Mouse (Mus musculus) right cerebral cortex, postnatal 4 days (tissue): ENCODE measurements around the gene Plxnc1.
A peak's percentile ranks its signal among the peaks of the same experiment; 100 is the strongest.

Experiments used
- DNase-seq: peaks from one replicate; pipeline ENCODE4 v3.0.0-alpha.2; 2022

Plxnc1 gene

DNA sequence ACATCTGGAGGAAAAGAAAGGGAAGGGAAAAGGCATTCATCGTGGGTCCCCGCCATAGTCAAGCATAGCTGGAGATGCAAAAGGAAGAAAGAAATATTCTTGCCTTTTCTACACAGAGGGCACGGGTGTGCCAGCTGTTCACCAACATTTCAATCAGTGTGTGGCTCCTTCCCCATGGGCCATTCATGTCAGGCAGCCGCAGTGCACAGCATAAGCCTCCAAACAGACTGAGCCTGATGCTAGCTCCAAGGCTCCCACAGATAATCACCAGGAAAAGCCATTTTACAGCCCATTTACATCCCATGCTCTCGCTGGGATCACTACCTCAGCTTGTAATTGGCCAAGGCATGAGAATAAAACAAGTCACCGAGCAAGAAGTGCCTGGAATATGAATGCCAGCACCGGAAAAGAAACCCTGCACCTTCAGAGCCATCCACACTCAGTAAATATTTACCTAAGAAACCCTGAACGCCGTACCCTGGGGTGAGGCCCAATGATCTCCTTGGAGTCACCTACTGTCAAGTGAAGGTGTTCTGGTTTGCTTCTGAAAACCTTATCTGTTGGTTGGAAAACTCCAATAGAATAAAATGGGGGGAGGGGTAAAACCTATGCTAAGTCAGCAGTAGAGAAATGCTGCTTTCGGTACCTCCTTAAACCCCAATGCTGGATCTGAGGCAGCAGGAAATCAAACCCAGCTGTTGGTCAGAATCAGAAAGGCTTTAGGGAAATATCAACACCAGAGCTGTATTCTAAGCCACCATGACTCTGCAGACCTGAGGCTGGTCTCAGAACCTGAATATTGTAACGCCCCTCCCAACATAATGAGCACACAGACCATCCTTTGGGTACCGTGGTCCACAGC, 77.4 kb downstream of the Plxnc1 start:
- DNase-seq = no peak

DNA sequence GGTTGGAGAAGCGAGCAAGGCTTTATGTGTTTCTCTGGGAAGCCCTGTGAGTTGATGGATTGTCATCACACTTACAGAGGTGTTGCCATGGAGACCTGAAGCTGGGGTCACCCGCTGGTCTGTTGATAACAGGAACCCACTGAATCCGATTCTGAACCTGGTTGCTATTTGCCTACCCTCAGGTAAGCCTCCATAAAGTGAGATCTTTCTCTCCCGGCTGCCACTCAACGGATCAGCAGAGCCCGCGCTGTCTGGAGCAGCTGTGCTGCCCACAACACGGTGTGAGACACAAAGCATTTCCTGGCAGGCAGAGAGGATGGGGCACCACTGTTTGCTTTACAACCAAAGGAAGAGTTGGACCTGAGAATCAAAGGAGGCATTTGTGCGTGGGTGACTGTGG, 79.4 kb downstream of the Plxnc1 start:
- no peak for DNase-seq

DNA sequence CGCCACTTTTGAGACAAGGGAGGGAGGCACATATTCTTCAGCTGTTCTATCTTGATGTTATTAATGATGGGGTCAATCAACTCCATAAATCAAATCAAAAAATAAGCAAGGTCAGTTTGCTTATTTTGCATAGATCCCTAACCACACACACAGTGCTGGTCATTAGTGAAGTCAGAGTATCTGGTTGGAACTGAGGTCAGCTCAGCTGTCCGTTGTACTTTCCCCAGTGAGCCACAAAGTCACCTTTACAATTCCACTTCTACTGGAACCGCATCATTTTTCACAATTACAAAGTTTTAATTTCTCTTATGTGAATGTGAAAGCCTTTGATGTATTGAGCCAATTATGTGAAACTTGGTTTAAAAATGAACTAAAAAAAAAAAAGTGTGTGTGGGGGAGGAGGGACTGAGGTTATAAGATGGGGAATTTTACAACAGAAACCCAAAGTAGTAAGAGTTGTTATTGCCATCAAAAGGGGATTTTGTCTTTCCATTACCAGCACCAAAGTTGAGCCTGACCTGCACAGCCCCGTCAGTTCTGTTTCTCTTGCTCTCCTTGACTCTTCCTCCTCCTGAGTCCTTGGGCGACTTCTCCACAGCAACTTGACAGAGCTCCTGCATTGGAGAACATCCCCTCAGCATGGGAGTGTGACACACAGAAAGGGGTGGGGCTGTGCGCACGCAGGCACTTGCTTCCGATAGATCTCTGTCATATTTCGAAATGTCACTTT, 80.3 kb downstream of the Plxnc1 start:
- DNase-seq = no peak

DNA sequence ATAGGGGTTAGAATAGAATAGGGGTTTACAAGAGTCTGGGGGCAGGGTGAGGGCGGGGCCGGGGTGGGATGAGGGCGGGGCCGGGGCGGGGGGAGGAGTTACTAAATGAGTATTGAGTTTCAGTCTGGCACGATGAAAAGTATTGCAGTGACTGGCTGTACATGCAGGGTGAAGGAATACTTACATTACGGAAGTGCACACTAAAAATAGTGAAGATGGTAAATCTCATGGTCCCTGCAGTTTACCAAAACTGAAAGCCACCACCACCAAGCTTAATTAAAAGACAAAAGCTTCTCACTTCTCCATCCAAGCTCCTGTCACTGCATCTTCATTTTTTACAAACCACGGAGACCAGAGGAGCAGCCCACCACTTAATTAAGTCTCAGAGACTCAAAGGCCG, 81.4 kb downstream of the Plxnc1 start:
- no peak for DNase-seq

DNA sequence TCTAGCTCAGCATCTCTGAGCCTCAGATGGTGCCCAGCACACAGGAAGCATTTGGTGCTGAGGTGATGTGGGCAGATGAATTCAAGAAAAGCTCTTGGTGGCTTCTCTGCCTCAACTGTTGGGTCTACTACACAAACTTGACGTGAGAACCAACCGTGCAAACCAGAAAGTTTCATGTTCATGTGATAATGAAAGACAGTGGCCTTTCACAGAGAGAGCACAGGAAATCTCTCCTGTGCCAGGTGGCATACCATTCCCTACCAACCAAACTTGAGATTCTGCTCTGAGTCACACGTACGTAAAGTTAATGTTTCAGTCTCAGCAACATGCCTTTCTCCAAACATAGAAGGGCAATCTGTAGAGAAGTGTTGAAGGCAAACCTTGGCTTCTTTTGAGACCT, 83.8 kb downstream of the Plxnc1 start:
- DNase-seq = no peak

DNA sequence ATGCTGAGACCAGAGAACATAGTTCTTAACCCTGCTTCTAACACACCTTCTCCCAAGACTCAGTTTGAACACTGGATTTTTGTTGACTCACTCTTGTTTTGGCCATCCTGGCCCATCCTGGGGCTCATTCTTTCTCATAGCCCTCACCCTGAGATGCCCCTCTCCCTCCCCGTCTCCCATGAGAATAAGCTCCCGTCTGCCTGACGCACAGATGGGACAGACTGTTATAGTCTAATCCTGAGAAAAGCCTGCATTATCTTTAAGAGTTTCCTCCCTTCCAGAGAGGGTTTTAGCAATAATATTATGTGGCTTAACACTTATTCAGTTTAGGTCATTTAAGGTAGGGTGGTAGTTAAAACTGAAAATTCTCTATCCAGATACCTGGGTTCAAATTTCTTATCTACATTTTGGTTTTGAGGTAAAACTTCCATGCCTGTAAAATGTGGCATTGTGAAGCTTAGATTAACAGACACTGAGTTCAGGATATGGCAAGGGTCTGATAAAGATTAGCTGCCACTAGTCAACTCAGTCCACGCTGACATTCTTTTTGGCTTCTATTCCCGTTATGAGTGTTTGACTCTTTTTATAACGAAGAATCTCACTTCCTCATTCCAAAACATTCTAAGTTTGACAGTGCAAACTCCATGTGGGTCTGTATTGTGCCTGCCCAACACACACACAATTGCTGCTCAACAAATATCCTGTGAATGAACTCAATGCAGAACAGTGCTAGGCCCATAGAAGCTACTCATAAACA, 86.2 kb downstream of the Plxnc1 start:
- DNase-seq = no peak

DNA sequence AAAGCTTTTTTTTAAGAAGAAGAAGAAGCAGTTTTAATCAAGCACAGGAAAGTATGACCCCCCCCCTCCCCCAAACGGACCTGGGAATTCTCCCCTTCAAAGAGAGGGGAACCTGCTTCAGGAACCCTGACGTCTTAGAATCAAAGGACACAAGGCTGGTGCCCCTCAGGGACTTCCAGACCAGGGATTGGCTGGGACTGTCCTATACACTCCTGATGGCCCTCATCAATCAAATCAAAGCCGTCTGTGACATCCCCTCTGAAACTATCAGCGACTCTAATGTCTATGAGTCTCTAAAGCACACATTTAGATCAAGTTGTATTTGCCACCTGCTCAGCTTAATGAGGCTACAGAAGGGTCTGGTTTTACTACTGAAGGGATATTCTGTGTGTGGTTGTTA, 94.1 kb downstream of the Plxnc1 start:
- DNase-seq = no peak

DNA sequence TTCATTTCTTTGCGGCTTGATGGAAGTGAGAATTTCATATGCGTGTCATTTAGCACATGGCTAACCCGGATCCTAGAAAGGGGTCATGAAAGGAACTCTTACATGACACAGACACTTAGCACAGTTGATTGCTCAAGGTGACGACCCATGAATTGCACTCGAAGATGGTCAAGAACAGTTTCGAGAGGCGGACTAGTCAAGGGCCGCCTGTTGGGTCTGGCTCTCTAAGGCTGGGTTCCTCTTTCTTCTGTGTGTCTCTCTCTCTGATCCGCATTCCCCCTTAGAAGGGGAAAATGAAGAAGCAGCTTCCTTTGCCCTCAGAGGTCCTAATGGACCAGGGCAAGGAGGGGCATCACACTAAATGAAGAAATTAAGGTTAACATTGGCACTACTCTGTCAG, 94.7 kb downstream of the Plxnc1 start:
- DNase-seq = no peak

DNA sequence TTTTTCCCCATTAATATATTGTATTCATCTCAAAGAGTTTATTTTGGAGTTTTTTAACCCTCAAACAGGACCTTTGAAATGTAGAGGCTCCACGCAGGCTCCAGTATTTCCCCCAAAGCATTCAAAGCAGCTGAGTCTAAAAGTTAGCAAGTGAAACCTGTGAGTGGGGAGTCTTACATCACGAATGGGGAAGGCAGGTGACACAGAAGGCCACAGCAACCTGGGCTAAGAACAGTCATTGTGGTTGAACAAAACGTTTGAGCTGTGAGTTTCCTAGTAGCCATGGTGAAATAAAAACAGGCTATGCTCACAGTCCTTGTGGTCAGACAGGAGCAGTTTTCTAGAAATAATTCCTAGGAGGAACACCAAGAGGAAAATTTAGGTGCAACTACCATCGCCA, 95.3 kb downstream of the Plxnc1 start:
- no peak for DNase-seq

DNA sequence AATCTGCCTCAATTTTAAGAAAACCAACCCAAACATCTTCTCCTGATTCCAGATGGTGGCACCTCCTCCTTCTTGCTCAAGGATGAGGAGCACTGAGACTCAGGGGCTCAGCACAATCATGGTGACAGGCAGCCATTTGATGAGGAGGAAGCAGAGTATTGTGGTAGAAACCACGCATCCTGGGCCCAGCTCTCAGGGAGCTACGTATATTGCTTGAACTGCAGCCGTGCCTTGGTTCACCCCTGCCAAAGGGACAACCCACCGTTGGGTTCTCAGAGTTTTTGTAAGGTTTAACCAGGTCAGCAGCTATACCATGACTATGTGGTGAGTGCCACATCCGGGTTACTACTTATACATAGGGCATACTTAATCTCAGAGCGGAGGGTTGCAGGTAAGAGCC, 96.3 kb downstream of the Plxnc1 start:
- DNase-seq = no peak

DNA sequence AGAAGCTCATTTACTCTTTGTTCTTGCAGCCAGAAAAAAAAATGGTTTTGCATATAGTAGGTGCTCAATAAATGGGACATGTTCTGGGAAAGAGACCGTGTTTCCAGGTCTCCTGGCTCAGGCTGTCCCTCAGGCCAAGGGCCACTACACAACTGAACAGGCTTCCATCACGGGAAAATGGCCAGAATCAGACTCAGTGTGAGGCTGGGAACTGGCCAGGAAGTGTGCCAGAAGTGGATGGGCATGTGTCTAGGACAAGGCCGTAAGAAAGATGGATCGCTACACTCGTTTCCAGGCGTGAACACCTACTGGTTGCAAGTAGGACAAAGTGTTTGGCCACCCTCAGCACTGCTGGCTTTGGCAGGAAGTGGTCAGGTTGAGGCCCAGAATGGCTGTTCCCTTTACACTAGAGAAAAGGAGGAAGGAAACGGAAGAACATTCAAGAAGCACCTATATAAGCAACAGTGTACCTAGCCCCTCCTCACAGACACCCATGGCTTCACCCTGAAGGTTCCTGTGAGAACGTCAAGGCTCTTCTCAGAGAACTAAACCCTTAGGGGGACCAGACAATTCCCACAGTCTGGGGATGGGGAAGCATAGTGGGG, 98.0 kb downstream of the Plxnc1 start:
- DNase-seq = no peak

DNA sequence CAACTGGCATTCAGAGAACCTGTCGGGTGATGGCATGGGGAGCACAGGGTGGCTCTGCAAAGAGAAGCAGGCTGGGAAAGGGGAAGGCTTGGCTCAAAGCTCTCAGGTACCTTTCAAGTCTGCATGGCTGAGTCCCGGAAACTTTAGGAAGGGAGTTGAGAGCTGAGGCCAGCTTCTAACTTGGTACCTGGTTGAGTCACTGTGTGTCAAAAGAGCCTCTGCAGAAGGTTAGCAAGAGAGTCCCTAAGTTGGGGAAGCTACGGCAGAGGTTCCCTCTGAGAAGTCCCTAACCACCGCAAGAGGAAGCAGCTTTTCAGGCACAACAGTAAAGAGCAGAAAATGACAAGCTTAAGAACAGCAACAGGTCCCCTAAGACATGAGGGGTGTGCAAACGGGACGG, 99.9 kb downstream of the Plxnc1 start:
- no peak for DNase-seq

DNA sequence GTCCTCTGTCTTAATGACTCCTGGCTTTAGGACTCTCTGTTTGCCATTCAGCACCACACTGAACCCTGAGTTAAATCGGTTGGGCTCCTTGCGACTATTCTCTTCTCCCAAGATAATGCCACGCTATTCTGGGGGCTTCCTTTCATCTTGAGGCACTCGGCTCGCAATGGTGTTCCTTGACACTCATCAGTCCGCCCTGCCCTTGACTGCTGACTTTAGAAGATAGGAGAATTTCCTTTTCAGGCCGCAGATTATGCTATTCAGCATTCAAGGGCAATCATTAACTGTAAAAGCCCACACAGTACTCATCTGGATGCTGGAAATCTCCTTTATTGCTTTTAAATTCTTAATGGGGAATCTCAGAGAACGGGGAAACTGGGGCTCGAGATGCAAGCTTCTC, 108.8 kb downstream of the Plxnc1 start:
- no peak for DNase-seq

DNA sequence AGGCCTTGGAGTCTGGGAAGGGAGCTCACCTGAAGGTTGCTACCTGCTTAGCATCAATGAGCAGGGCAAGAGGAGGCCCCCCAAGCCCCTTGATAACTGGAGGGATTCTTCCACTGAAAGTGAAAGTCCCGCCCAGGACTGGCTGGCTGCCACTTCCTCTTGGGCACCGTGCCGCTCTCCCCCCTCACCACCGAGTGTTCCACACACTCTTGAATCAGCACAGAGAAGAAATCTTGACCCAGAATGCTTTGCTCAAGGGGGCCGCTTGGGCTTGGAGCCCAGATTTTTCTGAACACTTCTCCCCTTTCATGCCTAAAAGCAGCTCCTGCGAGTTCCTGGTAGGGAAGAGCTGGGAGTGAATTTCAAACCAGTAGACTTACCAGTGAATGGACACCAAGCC, 115.2 kb downstream of the Plxnc1 start:
- DNase-seq = peak; percentile 96

DNA sequence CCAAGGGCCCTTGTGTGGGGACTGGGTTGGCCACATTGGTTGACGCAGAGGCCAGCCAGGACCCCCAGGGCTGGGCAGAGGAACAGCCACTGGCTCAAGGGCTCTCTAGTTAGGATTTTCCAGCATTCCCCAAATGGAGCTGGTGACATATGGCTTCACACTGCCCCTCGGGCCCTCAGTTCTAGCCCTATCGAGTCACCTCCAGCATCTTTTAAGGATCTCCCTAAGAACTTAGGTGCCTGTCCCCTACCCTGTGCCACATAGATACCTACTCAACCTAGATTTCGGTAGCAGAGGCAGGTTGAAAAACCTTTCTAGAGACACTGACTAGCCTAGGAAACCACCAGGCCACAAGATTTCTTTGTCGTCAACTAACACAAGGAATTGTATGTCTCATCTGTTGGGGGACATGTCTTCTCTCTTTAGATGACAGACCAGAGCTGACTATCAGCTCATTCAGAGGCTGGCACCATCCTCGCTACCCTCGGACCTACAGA, 115.9 kb downstream of the Plxnc1 start:
- DNase-seq = no peak

DNA sequence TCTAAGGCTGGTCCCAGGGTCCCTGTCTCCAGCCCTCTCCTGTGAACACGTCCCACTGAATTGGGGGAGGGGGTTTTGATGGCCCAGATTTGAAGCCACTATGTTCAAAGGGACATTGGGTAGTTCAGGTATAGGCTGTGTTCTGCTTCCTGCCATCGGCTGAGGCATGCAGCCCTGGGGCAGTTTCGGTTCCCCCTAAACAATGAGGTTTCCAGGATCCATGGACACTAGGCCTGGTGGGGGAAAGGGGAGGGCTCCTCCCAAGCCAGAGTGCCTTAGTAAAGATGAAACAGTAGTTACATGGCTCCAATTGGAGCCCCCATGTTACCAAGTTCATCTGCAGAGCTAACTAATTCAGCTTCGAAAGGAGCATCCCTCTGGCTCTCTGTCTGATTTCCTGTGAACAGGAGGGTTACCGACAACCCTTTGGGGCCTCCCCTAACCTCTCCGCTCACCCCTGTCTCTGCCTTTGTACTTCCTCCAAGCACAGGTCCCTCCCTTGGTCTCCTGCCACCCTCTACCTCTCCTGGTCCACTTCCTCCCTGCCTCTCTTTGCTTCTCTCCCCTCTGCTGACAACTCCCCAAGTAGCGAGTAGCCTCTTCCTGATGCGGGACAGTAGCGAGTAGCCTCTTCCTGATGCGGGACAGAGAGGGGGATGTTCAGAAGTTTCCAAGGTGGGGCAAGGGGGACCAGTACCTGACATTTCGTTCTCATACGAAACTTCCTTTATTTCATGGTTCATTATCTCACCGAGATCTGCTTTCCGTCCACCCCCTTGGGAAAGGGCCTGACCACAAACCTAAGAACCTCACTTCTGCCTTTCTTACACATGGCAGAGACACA, 116.5 kb downstream of the Plxnc1 start:
- DNase-seq = no peak

DNA sequence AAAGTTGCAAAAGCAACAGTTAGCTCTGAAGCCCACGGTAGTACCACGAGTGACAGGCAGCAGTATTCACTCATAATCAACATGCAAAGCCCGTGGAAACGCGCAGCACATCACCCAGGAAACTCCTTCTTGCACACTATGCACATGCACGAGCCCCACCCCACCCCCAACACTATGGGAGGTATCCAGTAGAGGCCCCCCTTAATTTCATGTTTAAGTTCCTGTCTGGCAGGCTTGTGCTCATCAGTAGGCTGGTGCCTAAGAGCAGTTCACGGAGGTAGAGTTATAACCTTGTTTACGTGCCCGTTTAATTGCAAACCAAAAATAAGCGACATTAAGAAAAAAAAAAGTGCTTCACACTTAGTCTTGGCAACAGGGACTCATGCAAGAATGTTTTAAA, 117.3 kb downstream of the Plxnc1 start:
- DNase-seq = no peak

DNA sequence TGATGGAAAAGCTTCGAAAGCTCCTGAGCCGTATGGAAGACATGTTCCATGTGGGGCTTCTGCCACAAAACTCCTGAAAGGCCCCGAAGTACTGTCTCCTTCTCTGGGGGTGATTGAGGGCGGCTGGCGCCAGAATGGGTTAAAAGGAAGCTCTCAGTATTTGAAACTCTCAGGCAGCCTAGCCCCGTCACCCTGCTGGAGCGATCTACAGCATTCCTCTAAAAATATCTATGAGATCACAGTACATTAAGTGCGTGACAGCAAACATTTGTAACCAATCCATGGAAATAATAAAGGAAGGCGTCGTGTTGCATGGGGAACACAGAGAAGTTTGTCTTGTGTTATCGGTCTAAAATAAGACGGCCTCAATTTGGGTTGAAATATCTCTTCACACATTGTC, 118.2 kb downstream of the Plxnc1 start:
- no peak for DNase-seq

DNA sequence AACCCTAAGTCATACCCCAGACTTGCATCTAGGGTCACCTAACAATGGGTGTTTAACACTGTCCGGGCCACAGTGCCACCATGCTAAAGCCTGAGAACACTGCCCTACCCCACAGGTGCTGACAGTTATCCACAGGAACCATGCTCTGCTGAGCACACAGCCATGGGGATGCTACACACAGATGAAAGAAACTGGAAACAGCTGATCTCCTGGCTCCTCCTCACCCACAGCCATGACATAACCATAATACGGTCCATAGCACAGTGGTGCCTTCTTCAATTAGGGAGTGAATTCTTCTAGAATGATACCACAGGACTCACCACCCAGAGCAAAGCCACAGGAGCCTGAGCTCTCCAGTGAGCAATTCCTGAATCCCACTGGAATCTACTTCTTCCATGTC, 118.7 kb downstream of the Plxnc1 start:
- no peak for DNase-seq

DNA sequence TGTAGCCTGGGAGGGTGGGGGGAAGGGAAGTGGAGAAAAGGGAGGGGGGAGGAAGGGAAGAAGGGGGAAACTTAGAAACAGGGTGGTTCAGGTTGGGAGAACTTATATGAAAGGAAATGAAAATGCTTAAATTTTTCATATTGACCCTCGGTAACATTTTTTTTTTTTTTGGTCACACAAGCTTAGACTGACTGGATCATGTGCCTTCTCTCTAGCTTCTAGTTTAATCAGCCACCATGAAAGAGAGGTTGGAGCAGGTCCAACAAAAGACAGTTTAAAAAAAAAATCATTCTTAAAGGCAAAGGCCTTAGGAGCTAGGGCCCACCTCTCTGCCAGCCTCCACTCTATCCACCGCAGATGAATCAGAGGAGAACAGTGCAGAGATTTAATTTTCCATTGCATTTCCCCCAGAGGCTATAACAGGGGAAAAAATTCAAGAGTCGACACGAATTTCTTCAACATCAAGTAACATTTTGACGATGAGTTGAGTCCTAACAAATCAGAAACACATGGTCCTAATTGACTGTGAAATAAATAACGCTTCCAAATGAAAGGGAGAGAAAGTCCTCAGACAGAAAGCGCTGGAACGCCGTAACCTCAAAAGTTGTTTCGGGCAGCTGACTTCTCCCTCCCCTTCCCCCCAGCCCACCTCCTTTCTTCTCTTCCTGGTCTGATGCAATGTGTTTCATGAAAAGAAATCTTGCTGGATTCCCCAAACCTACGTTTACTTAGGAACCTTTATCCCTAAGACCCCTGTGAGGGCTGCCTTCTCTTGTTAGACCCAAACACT, 120.5 kb downstream of the Plxnc1 start:
- DNase-seq = no peak
